Mouse (Mus musculus) liver, embryonic 16.5 days (tissue): ENCODE results near the gene Csk. TPM values are rescaled to one million over a fixed set of nuclear protein-coding genes. Genes with fewer than 3 reads are reported as not detected.

Experiments
- ATAC-seq: fragments of 200-750 bp; cut with Nextera tagmentation; 2 replicates; pipeline ENCODE4 v1.8.0; 2017; ENCODE audit warnings: low read depth, mild to moderate bottlenecking, moderate number of reproducible peaks, moderate library complexity
- H3K27ac ChIP-seq: fragments of 300-500 bp; sonication (generic); 2 replicates; pipeline ENCODE4 v1.5.1; 2014; ENCODE audit warnings: mild to moderate bottlenecking, low read length
- H3K27me3 ChIP-seq: fragments of 300-500 bp; sonication (generic); 2 replicates; pipeline ENCODE4 v1.6.1; 2014; ENCODE audit warnings: low read depth, low read length, mixed read lengths; ENCODE audit not compliant: control insufficient read depth, insufficient read depth
- H3K36me3 ChIP-seq: fragments of 300-500 bp; sonication (generic); 2 replicates; pipeline ENCODE4 v1.6.1; 2014; ENCODE audit warnings: mild to moderate bottlenecking; ENCODE audit not compliant: control insufficient read depth, insufficient read depth
- H3K4me1 ChIP-seq: fragments of 300-500 bp; sonication (generic); 2 replicates; pipeline ENCODE4 v1.6.1; 2014; ENCODE audit warnings: low read depth, low read length, mixed read lengths; ENCODE audit not compliant: control insufficient read depth
- H3K4me2 ChIP-seq: fragments of 300-500 bp; sonication (generic); 2 replicates; pipeline ENCODE4 v1.6.1; 2014; ENCODE audit warnings: low read depth, low read length, mixed read lengths
- H3K4me3 ChIP-seq: fragments of 300-500 bp; sonication (generic); 2 replicates; pipeline ENCODE4 v1.5.1; 2014; ENCODE audit warnings: low read depth, mild to moderate bottlenecking, low read length
- H3K9ac ChIP-seq: fragments of 300-500 bp; sonication (generic); 2 replicates; pipeline ENCODE4 v1.6.1; 2014; ENCODE audit warnings: low read depth, low read length
- H3K9me3 ChIP-seq: fragments of 300-500 bp; sonication (generic); replicated peaks from 2 replicates; pipeline ENCODE4 v1.6.1; 2016; ENCODE audit warnings: low read length; ENCODE audit not compliant: control insufficient read depth
- WGBS: fragments of 180-500 bp; shearing (Covaris S2); extraction: QIAGEN DNeasy Blood & Tissue Kit; methylation state at CpG from one replicate; pipeline ENCODE4 v1.1.7; 2014; ENCODE audit not compliant: insufficient replicate concordance; 5-methylcytosine and 5-hydroxymethylcytosine counted together
- polyA plus RNA-seq: library from polyadenylated mRNA; unstranded; fragments of >200 nt; fragmentation: Nextera tagmentation; extraction: Ambion mirVana; gene quantifications from 2 replicates; pipeline ENCODE4 v1.2.1, GENCODE M21; 2015

The Csk gene
- polyA plus RNA-seq, 1 experiment from 2014 or later: 13.5 TPM

- H3K27me3 ChIP-seq: no peaks in the 10 kb centered on the region
- no peak overlapping the region for H3K9ac ChIP-seq
- 63% methylated on average over 12 of the region's 12 CpGs for WGBS
- H3K4me2 ChIP-seq: no peak overlapping the region
- H3K4me1 ChIP-seq: peaks cover 19% of the 10 kb centered on the region
- no peak overlapping the region for H3K4me3 ChIP-seq
- H3K27ac ChIP-seq: no peak overlapping the region
- H3K9me3 ChIP-seq: no peaks in the 10 kb centered on the region
- ATAC-seq: no peak
- H3K36me3 ChIP-seq: no peaks in the 10 kb centered on the region
These were observed 59.8 kb downstream of the Csk start for GRCm38 (mm10) chr9:57593454-57594173.

- no peak for ATAC-seq
- H3K36me3 ChIP-seq: no peaks in the 10 kb centered on the region
- 44% methylated on average over 5 of the region's 5 CpGs for WGBS
- no peak overlapping the region for H3K4me2 ChIP-seq
- no peaks in the 10 kb centered on the region for H3K9me3 ChIP-seq
- no peaks in the 10 kb centered on the region for H3K27me3 ChIP-seq
- no peak overlapping the region for H3K4me3 ChIP-seq
- H3K27ac ChIP-seq: no peak overlapping the region
- peaks cover 20% of the 10 kb centered on the region for H3K4me1 ChIP-seq
- no peak overlapping the region for H3K9ac ChIP-seq
These were observed 62.7 kb downstream of the Csk start for GRCm38 (mm10) chr9:57590726-57591125.

- WGBS: under 1% methylated on average over 57 of the region's 58 CpGs
These were observed 64.0 kb downstream of the Csk start, which contains the start of gene Ulk3 for GRCm38 (mm10) chr9:57589224-57590126. Gene Ulk3, plus strand, starts transcription at chr9:57589452.

GRCm38 (mm10) chr9:57584991-57585390 lies 68.4 kb downstream of the Csk start:
- Histone ChIP-seq H3K27ac (no peak overlapping the region), H3K36me3 (peaks cover 15% of the 10 kb centered on the region), H3K4me1 (peaks cover 13% of the 10 kb centered on the region), H3K4me3 (no peak overlapping the region), H3K27me3 (no peaks in the 10 kb centered on the region), H3K4me2 (no peak overlapping the region), H3K9ac (no peak overlapping the region), H3K9me3 (no peaks in the 10 kb centered on the region)
- ATAC-seq: no peak
- 55% methylated on average over 3 of the region's 3 CpGs for WGBS

More at GRCm38 (mm10) chr9:57589224-57590126, 64.0 kb downstream of the Csk start, which contains the start of gene Ulk3:
- Histone ChIP-seq H3K4me3 (peak within 1 kb of the TSS; percentile 82), H3K9me3 (no peaks in the 10 kb centered on the region), H3K9ac (peak within 1 kb of the TSS; percentile 83), H3K4me2 (peak within 1 kb of the TSS; percentile 92), H3K27me3 (no peaks in the 10 kb centered on the region), H3K27ac (peak within 1 kb of the TSS; percentile 68), H3K4me1 (peaks cover 20% of the 10 kb centered on the region), H3K36me3 (no peaks in the 10 kb centered on the region)
- peak; percentile 85 for ATAC-seq

GRCm38 (mm10) chr9:57577144-57577849 lies 76.1 kb downstream of the Csk start:
- 25% methylated on average over 6 of the region's 6 CpGs for WGBS
- H3K4me1 ChIP-seq: peaks cover 14% of the 10 kb centered on the region
- ATAC-seq: peak; percentile 86
- H3K9ac ChIP-seq: peak overlapping the region; percentile 38
- peaks cover 16% of the 10 kb centered on the region for H3K36me3 ChIP-seq
- H3K27ac ChIP-seq: peak overlapping the region; percentile 58
- no peaks in the 10 kb centered on the region for H3K27me3 ChIP-seq
- no peaks in the 10 kb centered on the region for H3K9me3 ChIP-seq
- peak overlapping the region; percentile 34 for H3K4me2 ChIP-seq
- H3K4me3 ChIP-seq: no peak overlapping the region

Other genes starting within 250 kb of the Csk start
- 9.0 and 10.4 TPM in 2 replicates for gene Ppcdc, start 213.5 kb downstream of the Csk start, polyA plus RNA-seq
- 7.8 and 7.9 TPM in 2 replicates for gene Scamp5, start 185.6 kb downstream of the Csk start, polyA plus RNA-seq
- gene Rpp25, start 149.6 kb downstream of the Csk start, polyA plus RNA-seq: 0.41 and 0.57 TPM in 2 replicates
- 266 and 275 TPM in 2 replicates for gene Cox5a, start 132.4 kb downstream of the Csk start, polyA plus RNA-seq
- 5.3 and 5.7 TPM in 2 replicates for gene Fam219b, start 116.1 kb downstream of the Csk start, polyA plus RNA-seq
- 9.9 and 12.3 TPM in 2 replicates for gene Mpi, start 100.9 kb downstream of the Csk start, polyA plus RNA-seq
- gene Scamp2, start 92.7 kb downstream of the Csk start, polyA plus RNA-seq: 23.6 and 26.2 TPM in 2 replicates
- gene Ulk3, start 64.2 kb downstream of the Csk start, polyA plus RNA-seq: 5.2 and 5.5 TPM in 2 replicates
- gene Cplx3, start 47.4 kb downstream of the Csk start, polyA plus RNA-seq: not detected in 2 replicates
- gene Lman1l, start 32.9 kb downstream of the Csk start, polyA plus RNA-seq: not detected in 2 replicates
- gene Cyp1a2, start 30.1 kb upstream of the Csk start, polyA plus RNA-seq: 0.12 TPM in 2 replicates
- gene Cyp1a1, start 34.3 kb upstream of the Csk start, polyA plus RNA-seq: 0.05 and 0.07 TPM in 2 replicates
- 15.2 and 17.0 TPM in 2 replicates for gene Edc3, start 54.9 kb upstream of the Csk start, polyA plus RNA-seq
- 93.5 and 104 TPM in 2 replicates for gene Clk3, start 112.2 kb upstream of the Csk start, polyA plus RNA-seq
- 8.8 and 11.0 TPM in 2 replicates for gene Arid3b, start 183.2 kb upstream of the Csk start, polyA plus RNA-seq